In genomic region chr11:121829947-121830346, GRCm38 (mm10) we compare ENCODE assay signal across 17 mouse cellular contexts. TPM values are rescaled to one million over a fixed set of nuclear protein-coding genes. Genes with fewer than 3 reads are reported as not detected.
DNase-seq lines count a peak whose midpoint lies in the region; ATAC-seq and TF ChIP-seq lines count a peak whose summit lies in the region.
"Had no signal": no experiment of that assay in that cellular context is flagged by ENCODE, and none has a peak within 500 bp of the region (broad histone marks: within the 10 kb centered on the region; RNA-seq: fewer than 3 reads in every experiment).

Gene Ptchd3 (plus strand): TSS chr11:121830247.

- no peaks in the 10 kb centered on the region for H3K9me3 ChIP-seq in heart, embryonic 10.5 days
- H3K9me3 ChIP-seq in intestine, embryonic 15.5 days, result no peaks in the 10 kb centered on the region
- no peaks in the 10 kb centered on the region for H3K9me3 ChIP-seq in intestine, postnatal 0 days (ENCODE audit: control insufficient read depth)
- H3K9me3 ChIP-seq in E14TG2a.4 (ENCODE audit: low read length), result no peaks in the 10 kb centered on the region
- peaks cover 13% of the 10 kb centered on the region; the same call in 1 of the 2 replicates for H3K9me3 ChIP-seq in embryonic facial prominence, embryonic 14.5 days (ENCODE audit: control insufficient read depth, low read length)

- H3K4me1 ChIP-seq in heart, embryonic 10.5 days, result 0 out of 2 replicates have a peak, but pooled peaks cover 5% of the 10 kb centered on the region
- H3K4me1 ChIP-seq in intestine, embryonic 15.5 days (replicated peaks), result no peaks in the 10 kb centered on the region
- no peaks in the 10 kb centered on the region for H3K4me1 ChIP-seq in intestine, postnatal 0 days (replicated peaks; ENCODE audit: control insufficient read depth, insufficient read depth, low read length)
- H3K4me1 ChIP-seq in E14TG2a.4 (replicated peaks; ENCODE audit: low read depth, low read length), result peaks cover 9% of the 10 kb centered on the region; the same call in 1 of the 2 replicates
- H3K4me1 ChIP-seq in embryonic facial prominence, embryonic 14.5 days (ENCODE audit: control insufficient read depth, insufficient read depth, low read length), result no peaks in the 10 kb centered on the region

- no peak for ATAC-seq in intestine, embryonic 15.5 days
- ATAC-seq in intestine, postnatal 0 days, result no peak
- ATAC-seq in embryonic facial prominence, embryonic 14.5 days (ENCODE audit: low read depth), result no peak

- 46% methylated on average over 18 of the region's 18 CpGs for WGBS in heart, embryonic 10.5 days
- WGBS in intestine, embryonic 15.5 days, result 57% methylated on average over 18 of the region's 18 CpGs
- 62% methylated on average over 18 of the region's 18 CpGs for WGBS in intestine, postnatal 0 days
- 64% methylated on average over 16 of the region's 18 CpGs for WGBS in embryonic facial prominence, embryonic 14.5 days

- no peak for DNase-seq in heart, embryonic 10.5 days (ENCODE audit: low spot score)
- no peak for DNase-seq in heart, adult 9 months (ENCODE audit: low spot score in 2 of 2)
- DNase-seq in embryonic facial prominence, embryonic 14.5 days (ENCODE audit: low spot score), result no peak
- no peak for DNase-seq in left cerebral cortex, postnatal 36 days (ENCODE audit: low spot score in 2 of 2)
- DNase-seq in layer of hippocampus, adult 8-10 months (ENCODE audit: low spot score in 2 of 2), result no peak
- DNase-seq: cerebellum, adult 9-10 months; kidney, postnatal 25 days; right cerebral cortex, postnatal 4 days had no signal

- TF ChIP-seq CTCF in intestine, postnatal 0 days (IDR thresholded peaks at IDR 0.05; ENCODE audit: low read depth), result no peak
- TF ChIP-seq CTCF in E14TG2a.4 (conservative IDR thresholded peaks at IDR 0.05; ENCODE audit: low read length), result no peak

- no peaks in the 10 kb centered on the region for H3K36me3 ChIP-seq in heart, embryonic 10.5 days
- no peaks in the 10 kb centered on the region for H3K36me3 ChIP-seq in intestine, embryonic 15.5 days
- no peaks in the 10 kb centered on the region for H3K36me3 ChIP-seq in intestine, postnatal 0 days (ENCODE audit: control insufficient read depth, insufficient read depth)
- H3K36me3 ChIP-seq in E14TG2a.4 (ENCODE audit: insufficient read depth, low read length), result no peaks in the 10 kb centered on the region
- no peaks in the 10 kb centered on the region for H3K36me3 ChIP-seq in embryonic facial prominence, embryonic 14.5 days (ENCODE audit: control insufficient read depth, insufficient read depth, low read length)

- H3K4me2 ChIP-seq in intestine, embryonic 15.5 days (replicated peaks), result peak within 1 kb of the TSS; percentile 24; the same call in 1 of the 2 replicates
- no peak within 1 kb of the TSS for H3K4me2 ChIP-seq in intestine, postnatal 0 days (replicated peaks; ENCODE audit: low read depth)
- H3K4me2 ChIP-seq in embryonic facial prominence, embryonic 14.5 days (ENCODE audit: low read depth, low read length), result peak within 1 kb of the TSS; percentile 28; the same call in 1 of the 2 replicates

- intact Hi-C loops in left cerebral cortex, postnatal 36 days (cut with DNase I), result no loop called here

- peak within 1 kb of the TSS; percentile 43 for H3K4me3 ChIP-seq in heart, embryonic 10.5 days
- H3K4me3 ChIP-seq in intestine, embryonic 15.5 days (replicated peaks), result no peak within 1 kb of the TSS
- H3K4me3 ChIP-seq in intestine, postnatal 0 days (ENCODE audit: low read depth, low read length), result no peak within 1 kb of the TSS
- H3K4me3 ChIP-seq in E14TG2a.4 (replicated peaks; ENCODE audit: low read length), result peak within 1 kb of the TSS; percentile 78
- H3K4me3 ChIP-seq in embryonic facial prominence, embryonic 14.5 days (ENCODE audit: low read depth, low read length), result no peak within 1 kb of the TSS
- H3K4me3 ChIP-seq: left cerebral cortex, adult 2 months had no signal

- peaks cover 14% of the 10 kb centered on the region for H3K27me3 ChIP-seq in heart, embryonic 10.5 days (ENCODE audit: insufficient read depth, poor library complexity, severe bottlenecking)
- no peaks in the 10 kb centered on the region for H3K27me3 ChIP-seq in intestine, embryonic 15.5 days (replicated peaks)
- no peaks in the 10 kb centered on the region for H3K27me3 ChIP-seq in intestine, postnatal 0 days (replicated peaks; ENCODE audit: control insufficient read depth, insufficient read depth, low read length)
- peaks cover 37% of the 10 kb centered on the region for H3K27me3 ChIP-seq in E14TG2a.4 (ENCODE audit: insufficient read depth, low read length)
- peaks cover 9% of the 10 kb centered on the region for H3K27me3 ChIP-seq in embryonic facial prominence, embryonic 14.5 days (replicated peaks; ENCODE audit: control insufficient read depth, insufficient read depth, low read length)

- no peak within 1 kb of the TSS for H3K9ac ChIP-seq in intestine, embryonic 15.5 days
- H3K9ac ChIP-seq in intestine, postnatal 0 days (ENCODE audit: low read depth, low read length), result no peak within 1 kb of the TSS
- H3K9ac ChIP-seq in embryonic facial prominence, embryonic 14.5 days (ENCODE audit: low read depth, low read length), result no peak within 1 kb of the TSS

- 0 out of 2 replicates have a peak within 1 kb of the TSS, but pooled peaks have one; percentile 6 for H3K27ac ChIP-seq in heart, embryonic 10.5 days
- no peak within 1 kb of the TSS for H3K27ac ChIP-seq in intestine, embryonic 15.5 days
- no peak within 1 kb of the TSS for H3K27ac ChIP-seq in intestine, postnatal 0 days (ENCODE audit: low read depth, low read length)
- H3K27ac ChIP-seq in embryonic facial prominence, embryonic 14.5 days (replicated peaks; ENCODE audit: low read depth, low read length), result no peak within 1 kb of the TSS
- H3K27ac ChIP-seq: left cerebral cortex, adult 2 months had no signal

RNA-seq across cellular contexts. Expression of gene Ptchd3, which starts in this region (rescaled TPM):
- not detected in 2 replicates for polyA plus RNA-seq in heart, embryonic 10.5 days (2016; fragmentation: Nextera tagmentation; extraction: Ambion mirVana)
- polyA plus RNA-seq in intestine, embryonic 15.5 days (2015; fragmentation: Nextera tagmentation; extraction: Ambion mirVana), result not detected in 2 replicates
- not detected in 2 replicates for polyA plus RNA-seq in intestine, postnatal 0 days (2015; fragmentation: Nextera tagmentation; extraction: Ambion mirVana)
- polyA plus RNA-seq in embryonic facial prominence, embryonic 14.5 days (2014; fragmentation: Nextera tagmentation; extraction: Ambion mirVana), result 0.08 TPM in 1 of 2 replicates, not detected in the other
- not detected for total RNA-seq in left cerebral cortex, postnatal 36 days (2021)
- total RNA-seq in layer of hippocampus, adult 8-10 months (2022), result not detected
- total RNA-seq: adrenal gland, adult 18-20 months; granulocyte monocyte progenitor cell, adult 5-6 weeks; left cerebral cortex, adult 2 months; megakaryocyte, adult 5-6 weeks had no signal
- polyA plus RNA-seq: frontal cortex, adult 2 months; liver, embryonic 16.5 days had no signal

Comparison
In these comparisons a context has a peak if more than half of its experiments do, and no peak if none do; other contexts are left out.
1. H3K4me3 ChIP-seq: peak in heart, embryonic 10.5 days (single experiment) and E14TG2a.4 (single experiment); none in intestine, embryonic 15.5 days (single experiment), intestine, postnatal 0 days (single experiment) and embryonic facial prominence, embryonic 14.5 days (single experiment).